In genomic region chr4:89295441-89296220, GRCm38 (mm10) we compare ENCODE assay signal across 8 mouse cellular contexts. TPM values are rescaled to one million over a fixed set of nuclear protein-coding genes. Genes with fewer than 3 reads are reported as not detected.
DNase-seq lines count a peak whose midpoint lies in the region; ATAC-seq and TF ChIP-seq lines count a peak whose summit lies in the region.

No protein-coding gene starts in this region.

- WGBS in heart, postnatal 0 days, result 12% methylated on average over 26 of the region's 31 CpGs

- peak overlapping the region; percentile 67 for H3K4me3 ChIP-seq in heart, postnatal 0 days (ENCODE audit: low read depth, low read length)

- H3K4me1 ChIP-seq in heart, postnatal 0 days (ENCODE audit: control insufficient read depth, insufficient read depth), result peaks cover 5% of the 10 kb centered on the region; the same call in 1 of the 2 replicates

- peak; percentile 42 for ATAC-seq in heart, postnatal 0 days (ENCODE audit: insufficient read depth, low read depth)
- peak; percentile 41 for ATAC-seq in granulocyte monocyte progenitor cell, adult 5-6 weeks (replicated peaks; ENCODE audit: poor library complexity, severe bottlenecking)
- ATAC-seq in megakaryocyte, adult 5-6 weeks (ENCODE audit: poor library complexity, severe bottlenecking), result peak; percentile 53
- ATAC-seq in erythroid progenitor cell, adult 5-6 weeks (replicated peaks; ENCODE audit: low FRiP score, poor library complexity, severe bottlenecking), result no peak

- DNase-seq in heart, postnatal 0 days (ENCODE audit: low spot score), result no peak
- DNase-seq in heart, adult 8-10 months (ENCODE audit: low spot score), result no peak
- DNase-seq in R1 (ENCODE audit: low read depth, low spot score), result peak; percentile 55
- DNase-seq in cerebellum, adult 11-12 months, result no peak
- no peak for DNase-seq in gastrocnemius, postnatal 4 days (ENCODE audit: low spot score in 2 of 2)

- H3K9ac ChIP-seq in heart, postnatal 0 days (replicated peaks; ENCODE audit: low read depth, low read length), result peak overlapping the region; percentile 55

- no peaks in the 10 kb centered on the region for H3K36me3 ChIP-seq in heart, postnatal 0 days (replicated peaks; ENCODE audit: control insufficient read depth, insufficient read depth, low read length)

- no peak for TF ChIP-seq CTCF in heart, postnatal 0 days (IDR thresholded peaks at IDR 0.05; ENCODE audit: low read depth)

- H3K27ac ChIP-seq in heart, postnatal 0 days (ENCODE audit: low read depth), result no peak overlapping the region

- no peak for TF ChIP-seq EP300 in heart, postnatal 0 days (IDR thresholded peaks at IDR 0.05; ENCODE audit: low read depth)

- H3K4me2 ChIP-seq in heart, postnatal 0 days (ENCODE audit: low read depth, low read length), result peak overlapping the region; percentile 79

- H3K27me3 ChIP-seq in heart, postnatal 0 days (ENCODE audit: control insufficient read depth, insufficient read depth, low read length), result peaks cover 78% of the 10 kb centered on the region

- no peaks in the 10 kb centered on the region for H3K9me3 ChIP-seq in heart, postnatal 0 days (replicated peaks; ENCODE audit: control insufficient read depth, low read length)

RNA-seq across cellular contexts. Expression of gene Cdkn2a, which starts 1.2 kb away (rescaled TPM):
- total RNA-seq in heart, postnatal 0 days (2014; rRNA removed; ENCODE audit: low replicate concordance), result not detected in 2 replicates
- not detected in 2 replicates for polyA plus RNA-seq in heart, postnatal 0 days (2015; fragmentation: Nextera tagmentation; extraction: Ambion mirVana)
- under 1 TPM in 2 of 4 experiments, not detected in 2; 0.32 to 0.62 TPM for total RNA-seq in heart, adult 8-10 months (2022)
- total RNA-seq in granulocyte monocyte progenitor cell, adult 5-6 weeks (2014; fragmentation: Nextera tagmentation), result not detected in 2 replicates
- not detected in 2 replicates for total RNA-seq in granulocyte monocyte progenitor cell, adult 5-6 weeks (2017)
- total RNA-seq in megakaryocyte, adult 5-6 weeks (2015), result not detected in 2 replicates
- total RNA-seq in megakaryocyte, adult 5-6 weeks (2017), result not detected in 2 replicates
- not detected in 2 replicates for total RNA-seq in erythroid progenitor cell, adult 5-6 weeks (2015; ENCODE audit: low replicate concordance)
- total RNA-seq in erythroid progenitor cell, adult 5-6 weeks (2017; ENCODE audit: low replicate concordance), result not detected in 2 replicates
- not detected for total RNA-seq in gastrocnemius, postnatal 4 days (2021)

RNA-seq across cellular contexts. Expression of gene Cdkn2b, which starts 15.2 kb away (rescaled TPM):
- 0.23 and 0.88 TPM in 2 replicates for total RNA-seq in heart, postnatal 0 days (2014; rRNA removed; ENCODE audit: low replicate concordance)
- 0.45 and 0.55 TPM in 2 replicates for polyA plus RNA-seq in heart, postnatal 0 days (2015; fragmentation: Nextera tagmentation; extraction: Ambion mirVana)
- total RNA-seq in heart, adult 8-10 months (2022), result 1 to 10 TPM in 1 of 4 experiments, under 1 TPM in 3; 0.50 to 1.9 (median 0.71) TPM
- not detected in 2 replicates for total RNA-seq in granulocyte monocyte progenitor cell, adult 5-6 weeks (2014; fragmentation: Nextera tagmentation)
- not detected in 2 replicates for total RNA-seq in granulocyte monocyte progenitor cell, adult 5-6 weeks (2017)
- not detected in 2 replicates for total RNA-seq in megakaryocyte, adult 5-6 weeks (2015)
- total RNA-seq in megakaryocyte, adult 5-6 weeks (2017), result 0.41 TPM in 1 of 2 replicates, not detected in the other
- total RNA-seq in erythroid progenitor cell, adult 5-6 weeks (2015; ENCODE audit: low replicate concordance), result not detected in 2 replicates
- total RNA-seq in erythroid progenitor cell, adult 5-6 weeks (2017; ENCODE audit: low replicate concordance), result not detected in 2 replicates
- under 1 TPM in 1 of 2 experiments, not detected in 1; 0.44 TPM for total RNA-seq in gastrocnemius, postnatal 4 days (2021)
